In genomic region chr9:37545166-37545610, GRCm38 (mm10) we compare ENCODE assay signal across 8 mouse cellular contexts. TPM values are rescaled to one million over a fixed set of nuclear protein-coding genes. Genes with fewer than 3 reads are reported as not detected.
A peak's percentile ranks its signal among the peaks of the same experiment; 100 is the strongest.
DNase-seq lines count a peak whose midpoint lies in the region; ATAC-seq lines count a peak whose summit lies in the region.

No protein-coding gene starts in this region.

- peak; percentile 46; the same call in 1 of the 2 replicates for ATAC-seq in lung, embryonic 16.5 days (ENCODE audit: low read depth)
- ATAC-seq in embryonic facial prominence, embryonic 15.5 days (ENCODE audit: insufficient number of reproducible peaks, low FRiP score, low TSS enrichment, low read depth), result peak; percentile 17; the same call in 1 of the 2 replicates
- peak; percentile 32 for ATAC-seq in intestine, embryonic 15.5 days
- peak; percentile 56 for ATAC-seq in neural tube, embryonic 13.5 days (ENCODE audit: low read depth)

- no peak for DNase-seq in lung, postnatal 36 days
- no peak for DNase-seq in adipocyte (ENCODE audit: low spot score)
- no peak for DNase-seq in layer of hippocampus, adult 9-11 months
- no peak for DNase-seq in frontal cortex, postnatal 25 days (ENCODE audit: low spot score in 2 of 2)

- no peaks in the 10 kb centered on the region; the same call in 1 of the 2 replicates for H3K27me3 ChIP-seq in lung, embryonic 16.5 days (ENCODE audit: control insufficient read depth, insufficient read depth, low read depth, low read length)
- H3K27me3 ChIP-seq in embryonic facial prominence, embryonic 15.5 days, result peaks cover 40% of the 10 kb centered on the region
- H3K27me3 ChIP-seq in intestine, embryonic 15.5 days (replicated peaks), result peaks cover 17% of the 10 kb centered on the region
- peaks cover 82% of the 10 kb centered on the region for H3K27me3 ChIP-seq in neural tube, embryonic 13.5 days

- peak overlapping the region; percentile 67 for H3K4me2 ChIP-seq in lung, embryonic 16.5 days (ENCODE audit: low read depth, low read length)
- peak overlapping the region; percentile 59 for H3K4me2 ChIP-seq in embryonic facial prominence, embryonic 15.5 days (replicated peaks)
- H3K4me2 ChIP-seq in intestine, embryonic 15.5 days (replicated peaks), result peak overlapping the region; percentile 82
- peak overlapping the region; percentile 53 for H3K4me2 ChIP-seq in neural tube, embryonic 13.5 days

- H3K4me3 ChIP-seq in lung, embryonic 16.5 days (ENCODE audit: low read length), result peak overlapping the region; percentile 50
- peak overlapping the region; percentile 42 for H3K4me3 ChIP-seq in embryonic facial prominence, embryonic 15.5 days (replicated peaks)
- H3K4me3 ChIP-seq in intestine, embryonic 15.5 days (replicated peaks), result peak overlapping the region; percentile 38
- peak overlapping the region; percentile 33 for H3K4me3 ChIP-seq in neural tube, embryonic 13.5 days

- peak overlapping the region; percentile 58 for H3K9ac ChIP-seq in lung, embryonic 16.5 days (ENCODE audit: low read length)
- H3K9ac ChIP-seq in embryonic facial prominence, embryonic 15.5 days, result no peak overlapping the region
- H3K9ac ChIP-seq in intestine, embryonic 15.5 days, result no peak overlapping the region
- peak overlapping the region; percentile 49 for H3K9ac ChIP-seq in neural tube, embryonic 13.5 days

- H3K36me3 ChIP-seq in lung, embryonic 16.5 days (ENCODE audit: control insufficient read depth, insufficient read depth, low read length), result no peaks in the 10 kb centered on the region
- H3K36me3 ChIP-seq in embryonic facial prominence, embryonic 15.5 days, result no peaks in the 10 kb centered on the region
- no peaks in the 10 kb centered on the region for H3K36me3 ChIP-seq in intestine, embryonic 15.5 days
- H3K36me3 ChIP-seq in neural tube, embryonic 13.5 days, result no peaks in the 10 kb centered on the region

- H3K9me3 ChIP-seq in lung, embryonic 16.5 days (ENCODE audit: control insufficient read depth, low read length), result no peaks in the 10 kb centered on the region
- no peaks in the 10 kb centered on the region for H3K9me3 ChIP-seq in embryonic facial prominence, embryonic 15.5 days (replicated peaks)
- H3K9me3 ChIP-seq in intestine, embryonic 15.5 days, result no peaks in the 10 kb centered on the region
- H3K9me3 ChIP-seq in neural tube, embryonic 13.5 days, result no peaks in the 10 kb centered on the region

- peaks cover 26% of the 10 kb centered on the region for H3K4me1 ChIP-seq in lung, embryonic 16.5 days (replicated peaks; ENCODE audit: control insufficient read depth, insufficient read depth, low read length)
- peaks cover 12% of the 10 kb centered on the region for H3K4me1 ChIP-seq in embryonic facial prominence, embryonic 15.5 days
- peaks cover 7% of the 10 kb centered on the region; the same call in 1 of the 2 replicates for H3K4me1 ChIP-seq in intestine, embryonic 15.5 days (replicated peaks)
- peaks cover 19% of the 10 kb centered on the region for H3K4me1 ChIP-seq in neural tube, embryonic 13.5 days (replicated peaks)

- no peak overlapping the region; the same call in 1 of the 2 replicates for H3K27ac ChIP-seq in lung, embryonic 16.5 days (ENCODE audit: low read length)
- no peak overlapping the region for H3K27ac ChIP-seq in embryonic facial prominence, embryonic 15.5 days (replicated peaks)
- H3K27ac ChIP-seq in intestine, embryonic 15.5 days, result no peak overlapping the region
- no peak overlapping the region for H3K27ac ChIP-seq in neural tube, embryonic 13.5 days (replicated peaks)

- WGBS in lung, embryonic 16.5 days, result 13% methylated on average over 17 of the region's 17 CpGs
- 7% methylated on average over 17 of the region's 17 CpGs for WGBS in embryonic facial prominence, embryonic 15.5 days
- 23% methylated on average over 17 of the region's 17 CpGs for WGBS in intestine, embryonic 15.5 days
- WGBS in neural tube, embryonic 13.5 days, result 5% methylated on average over 17 of the region's 17 CpGs

RNA-seq across cellular contexts. Expression of gene Vsig2, which starts 6.1 kb away (rescaled TPM):
- 40.2 and 46.8 TPM in 2 replicates for polyA plus RNA-seq in lung, embryonic 16.5 days (2015; fragmentation: Nextera tagmentation; extraction: Ambion mirVana)
- polyA plus RNA-seq in embryonic facial prominence, embryonic 15.5 days (2015; fragmentation: Nextera tagmentation; extraction: Ambion mirVana), result 1.6 and 2.0 TPM in 2 replicates
- polyA plus RNA-seq in intestine, embryonic 15.5 days (2015; fragmentation: Nextera tagmentation; extraction: Ambion mirVana), result 2.6 and 3.0 TPM in 2 replicates
- polyA plus RNA-seq in neural tube, embryonic 13.5 days (2015; fragmentation: Nextera tagmentation; extraction: Ambion mirVana), result 1.1 and 2.1 TPM in 2 replicates

RNA-seq across cellular contexts. Expression of gene Nrgn, which starts 7.5 kb away (rescaled TPM):
- 4.7 and 9.0 TPM in 2 replicates for polyA plus RNA-seq in lung, embryonic 16.5 days (2015; fragmentation: Nextera tagmentation; extraction: Ambion mirVana)
- 7.9 and 10.9 TPM in 2 replicates for polyA plus RNA-seq in embryonic facial prominence, embryonic 15.5 days (2015; fragmentation: Nextera tagmentation; extraction: Ambion mirVana)
- polyA plus RNA-seq in intestine, embryonic 15.5 days (2015; fragmentation: Nextera tagmentation; extraction: Ambion mirVana), result 2.9 and 3.7 TPM in 2 replicates
- polyA plus RNA-seq in neural tube, embryonic 13.5 days (2015; fragmentation: Nextera tagmentation; extraction: Ambion mirVana), result 10.0 and 11.3 TPM in 2 replicates

RNA-seq across cellular contexts. Expression of gene Siae, which starts 10.3 kb away (rescaled TPM):
- 14.9 and 15.3 TPM in 2 replicates for polyA plus RNA-seq in lung, embryonic 16.5 days (2015; fragmentation: Nextera tagmentation; extraction: Ambion mirVana)
- polyA plus RNA-seq in embryonic facial prominence, embryonic 15.5 days (2015; fragmentation: Nextera tagmentation; extraction: Ambion mirVana), result 10.9 and 12.1 TPM in 2 replicates
- polyA plus RNA-seq in intestine, embryonic 15.5 days (2015; fragmentation: Nextera tagmentation; extraction: Ambion mirVana), result 13.9 and 14.5 TPM in 2 replicates
- polyA plus RNA-seq in neural tube, embryonic 13.5 days (2015; fragmentation: Nextera tagmentation; extraction: Ambion mirVana), result 8.9 and 13.7 TPM in 2 replicates

RNA-seq across cellular contexts. Expression of gene Esam, which starts 17.3 kb away (rescaled TPM):
- 184 and 194 TPM in 2 replicates for polyA plus RNA-seq in lung, embryonic 16.5 days (2015; fragmentation: Nextera tagmentation; extraction: Ambion mirVana)
- 52.1 and 56.3 TPM in 2 replicates for polyA plus RNA-seq in embryonic facial prominence, embryonic 15.5 days (2015; fragmentation: Nextera tagmentation; extraction: Ambion mirVana)
- polyA plus RNA-seq in intestine, embryonic 15.5 days (2015; fragmentation: Nextera tagmentation; extraction: Ambion mirVana), result 47.4 and 49.0 TPM in 2 replicates
- 41.5 and 42.5 TPM in 2 replicates for polyA plus RNA-seq in neural tube, embryonic 13.5 days (2015; fragmentation: Nextera tagmentation; extraction: Ambion mirVana)

RNA-seq across cellular contexts. Expression of gene Msantd2, which starts 56.1 kb away (rescaled TPM):
- 22.0 and 25.0 TPM in 2 replicates for polyA plus RNA-seq in lung, embryonic 16.5 days (2015; fragmentation: Nextera tagmentation; extraction: Ambion mirVana)
- polyA plus RNA-seq in embryonic facial prominence, embryonic 15.5 days (2015; fragmentation: Nextera tagmentation; extraction: Ambion mirVana), result 20.0 and 24.8 TPM in 2 replicates
- polyA plus RNA-seq in intestine, embryonic 15.5 days (2015; fragmentation: Nextera tagmentation; extraction: Ambion mirVana), result 17.9 and 19.4 TPM in 2 replicates
- polyA plus RNA-seq in neural tube, embryonic 13.5 days (2015; fragmentation: Nextera tagmentation; extraction: Ambion mirVana), result 33.4 and 33.7 TPM in 2 replicates

Comparison
In these comparisons a context has a peak if more than half of its experiments do, and no peak if none do; other contexts are left out.
1. H3K9ac ChIP-seq: peak in lung, embryonic 16.5 days (single experiment) and neural tube, embryonic 13.5 days (single experiment); none in embryonic facial prominence, embryonic 15.5 days (single experiment) and intestine, embryonic 15.5 days (single experiment).
2. RNA of gene Vsig2, which starts 6.1 kb away (polyA plus RNA-seq): 40.2 to 46.8 TPM in lung, embryonic 16.5 days; 2.6 to 3.0 TPM in intestine, embryonic 15.5 days, 1.6 to 2.0 TPM in embryonic facial prominence, embryonic 15.5 days and 1.1 to 2.1 TPM in neural tube, embryonic 13.5 days; every median in the first group is over 10 times any median in the second.
3. Peak in every context shown above with its lines, with median percentiles within 50 percentile points of each other: ATAC-seq, H3K4me2 ChIP-seq and H3K4me3 ChIP-seq.